Mouse (Mus musculus): ENCODE results near the gene Hapln4.

Hapln4 gene

DNA sequence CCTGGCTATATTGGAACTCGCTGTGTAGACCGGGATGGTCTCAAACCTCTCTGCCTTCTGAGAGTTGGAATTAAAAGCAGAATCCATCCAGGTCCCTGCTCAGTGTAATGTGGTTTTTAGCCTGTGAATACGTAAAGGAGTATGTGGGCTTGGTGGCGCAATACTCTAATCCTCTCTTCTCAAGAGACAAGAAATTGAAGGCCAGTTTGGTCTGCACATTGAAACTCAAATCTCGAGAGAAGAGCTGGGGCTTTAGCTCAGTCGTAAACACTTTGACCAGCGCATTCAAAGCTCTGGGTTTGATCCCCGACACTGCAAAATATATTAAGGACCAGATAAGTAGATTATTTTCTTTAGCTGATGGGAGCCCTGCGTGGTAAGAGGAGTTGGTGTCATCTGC, 56.7 kb downstream of the Hapln4 start:
- no peak for DNase-seq

All from B cell, adult 2 months (primary cell).